Mouse (Mus musculus): Measurements from ENCODE around the gene Eif2b1. TPM values are rescaled to one million over a fixed set of nuclear protein-coding genes. Genes with fewer than 3 reads are reported as not detected.
A peak's percentile ranks its signal among the peaks of the same experiment; 100 is the strongest.
"Not testable (repeated sequence)": the region's sequence is repeated elsewhere in the genome, so short reads cannot be mapped to it uniquely, and the experiment has no call there.

Gene Eif2b1
- 10 to 100 TPM; 42.0 to 49.9 TPM for total RNA-seq (2021)
- long read RNA-seq, experiment 1, transcript Eif2b1-201 (9 exons, 2,013 nt) = major isoform, 85 of 101 reads
- long read RNA-seq, experiment 1, partial matches to known transcripts = 12 of 101 reads
- long read RNA-seq, experiment 1, other reads (novel, unspliced or antisense) = 4 of 101 reads
- long read RNA-seq, experiment 2, transcript Eif2b1-201 (9 exons, 2,013 nt) = major isoform, 43 of 50 reads
- long read RNA-seq, experiment 2, partial matches to known transcripts = 0 of 50 reads
- long read RNA-seq, experiment 2, other reads (novel, unspliced or antisense) = 7 of 50 reads

DNA sequence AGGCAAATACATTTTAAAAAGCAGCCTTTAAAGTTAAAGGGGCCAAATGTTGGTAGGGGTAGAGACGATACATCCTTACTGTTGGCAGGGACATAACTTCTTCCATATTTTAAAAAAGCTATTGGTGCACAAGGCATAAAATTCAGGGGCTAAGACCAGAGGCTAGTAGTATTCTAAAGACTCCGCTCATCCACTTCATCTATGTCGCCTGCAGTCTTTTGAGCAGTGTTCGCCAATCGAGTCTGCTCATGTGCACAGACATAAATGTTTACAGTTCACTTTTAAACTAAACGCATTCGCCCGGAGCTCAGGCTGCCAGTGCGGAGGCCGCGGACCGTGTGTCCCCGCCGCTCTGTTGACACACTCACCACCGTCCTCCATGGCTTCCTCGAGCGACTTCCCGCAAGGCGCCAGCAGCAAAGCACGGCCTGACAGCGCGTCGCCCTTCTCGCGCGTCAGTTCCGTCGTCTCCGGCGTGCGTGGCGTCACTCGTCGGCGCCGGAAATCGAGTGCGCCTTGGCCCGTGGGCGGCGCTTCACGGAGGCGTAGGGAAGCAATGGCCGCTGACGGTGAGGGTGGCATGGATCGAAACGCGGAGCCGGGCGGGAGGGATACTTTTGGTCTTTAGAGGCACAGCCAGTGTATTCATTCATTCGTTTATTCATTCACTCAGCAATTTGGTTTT lies at the start of gene Eif2b1, which contains the start of gene Gtf2h3:
Eif2b1 (minus strand) TSS at position 499 of the 685 bp plus-strand sequence.
Gtf2h3 (plus strand) TSS at position 508 of the 685 bp plus-strand sequence.
- peak; percentile 97 for DNase-seq

GRCm38 (mm10) chr5:124624291-124624690 lies 45.4 kb upstream of the Eif2b1 start:
- no peak for DNase-seq

DNA sequence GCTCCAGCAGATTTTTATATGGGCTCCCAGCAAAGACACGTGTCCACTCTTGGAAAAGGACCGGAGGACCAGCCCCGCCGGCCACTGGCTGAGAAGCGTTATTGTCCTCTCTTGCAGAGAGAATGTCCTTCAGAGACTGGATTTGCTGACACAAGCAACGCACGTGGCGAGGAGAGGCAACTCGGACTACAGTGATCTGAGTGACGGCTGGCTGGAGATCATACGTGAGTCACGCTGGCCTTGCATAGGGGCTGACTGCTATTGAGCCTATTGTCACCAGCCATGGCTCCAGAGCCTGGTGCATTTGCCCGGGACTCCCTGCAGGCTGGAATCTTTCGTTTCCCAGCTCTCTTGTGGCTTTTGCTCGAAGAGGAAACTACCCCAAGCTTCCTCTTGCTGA lies 44.0 kb upstream of the Eif2b1 start:
- DNase-seq = peak; percentile 75

GRCm38 (mm10) chr5:124621362-124621761 lies 42.4 kb upstream of the Eif2b1 start:
- DNase-seq = no peak

- no peak for DNase-seq
Measured at GRCm38 (mm10) chr5:124618711-124619110, 39.8 kb upstream of the Eif2b1 start.

DNA sequence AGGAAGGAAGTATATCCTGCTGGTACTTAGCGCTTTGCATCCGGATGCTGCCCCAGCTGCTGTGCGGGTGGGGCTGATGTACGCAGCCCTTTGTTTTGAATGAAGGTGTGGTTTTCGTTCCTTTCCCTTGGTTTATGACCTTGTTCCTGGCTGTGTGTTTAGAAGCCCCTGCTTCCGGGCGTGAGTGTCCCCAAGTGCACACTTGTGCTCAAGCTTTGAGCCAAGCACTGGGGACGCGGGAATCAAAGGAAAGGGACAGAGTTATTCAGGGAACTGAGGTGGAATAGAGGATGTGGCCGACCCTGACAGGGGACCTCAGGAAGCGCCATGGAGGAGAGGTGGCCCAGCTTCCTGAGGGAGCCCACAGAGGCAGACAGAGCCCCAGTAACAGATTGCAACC lies 35.8 kb upstream of the Eif2b1 start:
- no peak for DNase-seq

GRCm38 (mm10) chr5:124610965-124611364 lies 32.0 kb upstream of the Eif2b1 start:
- DNase-seq = no peak

DNA sequence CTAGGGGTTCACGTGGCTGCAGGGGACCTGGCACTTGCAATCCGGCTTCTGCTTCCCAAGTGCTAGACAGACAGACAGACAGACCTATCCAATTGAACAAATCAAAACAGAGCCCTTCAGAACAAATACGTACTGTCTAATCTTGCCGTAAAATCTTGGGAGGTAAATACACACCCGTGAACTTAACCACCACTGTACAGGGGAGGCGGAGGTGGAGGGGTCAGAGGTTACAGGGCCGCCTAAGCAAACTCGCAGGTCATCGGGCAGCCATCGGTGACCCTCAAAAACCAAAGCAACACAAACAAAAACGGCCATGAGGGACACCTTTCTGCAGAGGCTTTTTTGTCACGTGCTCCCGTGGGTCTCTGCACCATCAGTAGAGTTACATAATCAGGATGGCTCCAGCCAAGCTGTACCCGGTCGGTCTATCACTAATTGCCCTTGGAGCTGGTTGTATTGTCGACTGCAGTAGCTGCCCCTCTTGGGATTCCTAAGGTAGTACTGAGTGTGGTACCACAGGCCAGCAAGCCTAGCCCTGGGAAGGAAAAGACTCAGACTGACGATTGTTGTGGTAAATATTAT lies 26.2 kb upstream of the Eif2b1 start:
- DNase-seq = no peak

DNA sequence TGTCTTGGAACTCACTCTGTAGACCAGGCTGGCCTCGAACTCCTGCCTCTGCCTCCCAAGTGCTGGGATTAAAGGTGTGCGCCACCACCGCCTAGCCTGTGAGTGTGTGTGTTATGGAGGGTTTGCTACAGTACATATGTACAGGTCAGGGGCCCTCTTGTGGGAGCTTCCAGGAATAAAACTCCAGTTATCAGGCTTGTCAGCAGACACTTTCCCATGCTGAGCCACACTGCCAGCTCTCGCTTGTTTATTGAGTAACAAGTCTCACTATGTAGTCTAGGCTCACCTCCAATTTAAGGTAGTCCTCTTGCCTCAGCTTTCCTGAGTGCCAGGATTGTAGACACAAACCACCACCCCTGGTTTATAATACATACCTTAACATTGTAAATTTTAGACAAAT lies 25.4 kb upstream of the Eif2b1 start:
- DNase-seq = no peak

DNA sequence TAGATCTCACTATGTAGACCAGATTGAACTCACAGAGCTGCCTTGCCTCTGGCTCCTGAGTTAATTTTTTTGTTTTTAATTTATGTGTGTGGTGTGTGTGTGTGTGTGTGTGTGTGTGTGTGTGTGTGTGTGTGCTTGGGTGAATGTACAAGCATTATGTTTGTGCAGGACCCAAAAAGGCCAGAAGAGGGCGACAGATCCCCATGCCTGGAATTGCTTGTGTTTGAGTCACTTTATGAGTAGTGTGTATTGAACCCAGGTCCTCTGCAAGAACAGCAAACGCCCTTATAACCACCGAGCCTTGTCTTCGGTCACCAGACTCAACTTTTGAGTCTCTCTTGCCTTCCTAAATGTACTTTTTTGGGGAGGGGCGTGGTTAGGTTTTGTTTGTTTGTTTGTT lies 23.4 kb upstream of the Eif2b1 start:
- peak; percentile 81 for DNase-seq

DNA sequence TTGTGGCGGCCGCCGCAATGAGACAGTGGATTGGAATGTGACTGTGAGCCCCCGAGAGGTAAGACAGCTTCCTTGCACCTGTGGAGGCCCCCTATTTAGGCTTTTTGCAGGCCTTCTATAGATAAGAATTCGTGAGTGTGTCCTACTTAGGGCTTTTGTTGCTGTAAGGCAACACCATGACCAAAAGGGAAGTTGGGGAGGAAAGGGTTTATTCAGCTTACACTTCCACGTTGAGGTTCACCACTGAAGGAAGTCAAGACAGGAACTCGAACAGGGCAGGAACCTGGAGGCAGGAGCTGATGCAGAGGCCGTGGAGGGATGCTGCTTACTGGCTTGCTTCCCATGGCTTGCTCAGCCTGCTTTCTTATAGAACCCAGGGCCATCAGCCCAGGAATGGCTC lies 20.8 kb upstream of the Eif2b1 start:
- DNase-seq = not testable (repeated sequence)

GRCm38 (mm10) chr5:124598224-124599174 lies 19.6 kb upstream of the Eif2b1 start:
- DNase-seq = peak; percentile 96

- no peak for DNase-seq
Measured at GRCm38 (mm10) chr5:124592768-124593167, 13.8 kb upstream of the Eif2b1 start.

GRCm38 (mm10) chr5:124582515-124582914 lies 3.6 kb upstream of the Eif2b1 start:
- DNase-seq = peak; percentile 38

GRCm38 (mm10) chr5:124575467-124575866 lies 3.5 kb downstream of the Eif2b1 start:
- no peak for DNase-seq

GRCm38 (mm10) chr5:124571068-124571467 lies 7.9 kb downstream of the Eif2b1 start:
- DNase-seq = no peak

DNA sequence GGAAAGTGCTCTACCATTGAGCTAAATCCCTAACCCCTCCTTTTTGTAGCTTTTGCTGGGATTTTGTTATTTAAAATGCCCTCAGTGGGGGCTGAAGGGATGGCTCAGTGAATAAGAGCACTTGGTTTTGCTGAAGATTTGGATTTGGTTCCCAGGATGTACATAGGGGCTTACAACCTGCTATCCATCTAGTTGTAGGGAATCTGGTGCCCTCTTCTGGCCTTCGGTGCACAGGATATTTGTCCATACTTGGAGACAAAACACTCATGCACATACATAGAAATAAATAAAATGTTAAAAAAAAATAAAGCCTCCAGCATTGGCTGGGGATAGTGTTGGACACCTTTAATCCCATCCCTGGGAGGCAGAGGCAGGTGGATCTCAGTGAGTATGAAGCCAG lies 23.8 kb downstream of the Eif2b1 start:
- no peak for DNase-seq

- DNase-seq = no peak
Measured at GRCm38 (mm10) chr5:124553607-124554006, 25.3 kb downstream of the Eif2b1 start.

DNA sequence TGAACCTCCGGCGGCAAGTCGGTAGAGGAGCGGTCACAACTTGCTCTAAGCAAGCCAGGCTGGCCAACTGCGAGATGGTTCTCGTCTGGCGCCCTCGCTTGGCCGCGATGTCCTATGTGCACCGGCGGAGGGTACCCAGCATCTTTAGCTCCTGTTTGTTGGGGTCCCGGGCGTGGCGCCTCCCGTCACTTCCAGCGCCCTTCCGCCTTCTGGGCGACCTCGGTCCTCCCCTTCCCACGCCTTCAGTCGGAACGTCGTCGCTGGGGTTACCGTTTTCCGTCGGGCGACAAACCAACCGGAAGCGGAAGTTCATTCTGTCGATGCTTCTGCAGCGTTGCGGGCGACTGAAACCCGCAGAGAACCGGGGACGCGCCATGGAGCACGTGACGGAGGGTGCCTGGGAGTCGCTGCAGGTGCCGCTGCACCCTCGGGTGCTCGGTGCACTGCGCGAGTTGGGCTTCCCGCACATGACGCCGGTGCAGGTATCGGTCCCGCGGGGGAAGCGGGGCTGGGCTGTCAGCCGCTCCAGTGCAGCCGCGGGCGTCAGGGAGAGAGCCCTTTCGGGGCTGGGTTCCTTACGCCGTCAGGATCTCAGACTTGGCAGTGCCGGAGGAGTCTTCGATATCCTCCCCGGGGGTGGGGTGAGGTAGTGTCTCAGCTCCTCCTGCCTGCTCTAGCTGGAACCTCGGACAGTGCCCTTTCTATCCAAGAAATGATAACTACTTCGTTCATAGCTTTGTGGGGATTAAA lies 26.2 kb downstream of the Eif2b1 start, which contains the start of gene Ddx55:
Ddx55 (plus strand) TSS at position 307 of the 750 bp plus-strand sequence.
- peak; percentile 94 for DNase-seq

DNA sequence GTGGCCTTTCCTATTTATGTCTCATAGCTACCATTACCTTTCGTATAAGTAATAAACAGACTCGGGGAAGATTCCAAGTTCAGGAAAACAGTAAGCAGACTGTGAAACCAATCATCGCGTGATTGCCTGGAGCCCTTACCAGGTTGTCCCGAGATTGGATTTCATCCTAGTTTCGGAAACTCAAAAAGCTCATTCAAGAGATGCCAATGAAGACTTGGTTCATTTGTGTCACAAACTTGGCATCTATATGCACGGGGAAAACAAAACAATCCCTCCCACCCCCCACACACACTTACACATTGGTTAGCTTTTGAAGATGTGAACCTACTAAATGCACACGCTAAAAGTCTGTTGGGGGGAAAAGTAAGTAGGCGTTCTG lies 26.8 kb downstream of the Eif2b1 start:
- DNase-seq = no peak

- DNase-seq = not testable (repeated sequence)
Measured at GRCm38 (mm10) chr5:124551349-124552093, 27.4 kb downstream of the Eif2b1 start.
